Mouse (Mus musculus): ENCODE results near the gene Zdhhc17. TPM values are rescaled to one million over a fixed set of nuclear protein-coding genes. Genes with fewer than 3 reads are reported as not detected.

Gene Zdhhc17
- total and polyA plus RNA-seq, 3 experiments: 5.8 to 8.0 (median 7.3) TPM

DNA sequence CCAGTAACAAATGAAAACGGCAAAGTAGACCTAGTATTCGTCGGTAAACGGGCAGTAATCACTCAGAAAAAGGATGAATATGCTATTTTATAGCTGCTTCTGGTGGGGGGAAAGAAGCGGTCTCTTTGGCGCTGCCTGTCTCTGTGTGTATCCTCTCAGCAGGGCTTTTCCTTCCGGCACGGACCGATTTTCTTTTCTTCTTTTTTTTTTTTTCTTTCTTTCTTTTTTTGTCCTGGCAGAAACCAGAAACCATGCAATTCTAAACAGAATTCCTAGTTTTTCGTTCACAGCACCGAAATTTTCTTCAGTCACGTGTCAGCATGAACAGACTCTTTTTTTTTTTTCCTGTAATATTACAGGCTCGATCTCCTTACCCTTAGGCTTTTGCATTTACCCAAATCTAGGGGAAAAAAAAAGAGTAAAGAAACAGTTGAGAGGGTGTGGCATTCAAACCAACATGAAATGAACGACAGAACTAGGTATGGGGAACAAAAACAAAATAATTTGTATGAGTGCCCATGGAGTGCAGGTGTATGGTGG is 1.4 kb upstream of the Zdhhc17 start (continued):
- TF ChIP-seq USF1 (IDR thresholded peaks at IDR 0.05; ENCODE audit: low read depth, low read length): peak; percentile 30

DNA sequence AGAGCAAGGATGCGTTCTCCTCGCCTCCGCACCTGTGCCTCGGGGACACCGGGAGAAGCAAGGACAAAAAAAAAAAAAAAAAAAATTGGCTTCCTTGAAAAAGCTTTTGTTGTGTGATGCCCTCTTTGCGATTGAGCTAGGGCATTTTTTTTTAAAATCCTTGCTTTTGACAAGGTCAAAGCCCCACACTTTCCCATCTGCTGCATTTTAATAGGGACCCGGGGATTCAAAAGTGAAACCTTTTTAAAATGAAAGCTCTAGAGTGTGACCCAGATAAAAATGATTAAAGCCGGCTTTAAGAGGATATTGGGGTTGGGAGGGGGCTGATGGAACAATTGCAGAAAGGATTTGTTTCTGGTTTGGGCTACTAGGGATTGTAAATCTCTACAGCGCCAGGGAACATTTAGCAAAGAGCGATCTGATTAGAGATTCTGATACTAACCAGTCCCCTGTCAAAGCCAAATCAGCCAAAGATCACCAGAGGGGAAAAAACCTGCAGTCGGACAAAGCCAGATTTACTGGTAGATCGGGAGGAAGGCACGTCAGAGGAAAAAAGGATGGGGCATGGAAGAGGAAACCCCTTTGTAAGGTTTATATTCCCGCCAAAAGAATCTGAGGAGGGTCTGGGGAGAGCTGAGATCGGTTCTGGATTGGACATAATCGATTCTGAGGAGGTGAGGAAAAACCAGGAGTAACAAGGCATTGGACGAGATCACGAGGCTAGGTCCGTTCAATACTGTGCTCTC is 713 bp upstream of the Zdhhc17 start:
- Histone ChIP-seq H3K9ac (ENCODE audit: insufficient read depth, low read depth) (peak overlapping the region; percentile 92), H3K4me1 (ENCODE audit: control insufficient read depth in 1 of 2, insufficient read depth in 2 of 2) (peaks cover 2 to 20% of the 10 kb centered on the region in 2 experiments; a peak in 3 of 4 replicates), H3K4me3 (replicated peaks in 1 of 3; ENCODE audit: low read depth in 2 of 3, low read length in 2 of 3, poor library complexity in 1 of 3) (peak overlapping the region; percentile 41 to 82 (median 77)), H3K9me3 (replicated peaks; ENCODE audit: low read length) (no peaks in the 10 kb centered on the region), H3K27me3 (replicated peaks) (peaks cover 8% of the 10 kb centered on the region), H3K79me2 (replicated peaks; ENCODE audit: control insufficient read depth, extremely low read depth, insufficient read depth, poor library complexity, severe bottlenecking) (peaks cover 8% of the 10 kb centered on the region; the same call in 1 of the 2 replicates), H3K4me2 (ENCODE audit: insufficient read depth, low read depth, poor library complexity, severe bottlenecking) (peak overlapping the region; percentile 100), H3K36me3 (replicated peaks in 1 of 2; ENCODE audit: control insufficient read depth in 1 of 2, insufficient read depth in 1 of 2, low read length in 1 of 2) (peaks cover 0 to 1% of the 10 kb centered on the region in 2 experiments), H3K27ac (ENCODE audit: insufficient read depth, low read depth) (peak overlapping the region; percentile 60; the same call in 1 of the 2 replicates)
- dilution Hi-C loops (cut with MboI; ENCODE audit: extremely low pct_ligation_motif_present, extremely low pct_unique_long_range_greater_than_20kb, low sequenced_read_pairs): no loop called here
- in situ Hi-C loops (cut with MboI; ENCODE audit: low pct_ligation_motif_present, low pct_unique_long_range_greater_than_20kb, low sequenced_read_pairs): no loop called here
- TF ChIP-seq RCOR1 (conservative IDR thresholded peaks at IDR 0.05; ENCODE audit: low read depth, low read length): no peak
- no peak for TF ChIP-seq CTCF (conservative IDR thresholded peaks at IDR 0.05 in 1 of 2, IDR thresholded peaks at IDR 0.05 in 1 of 2; ENCODE audit: low read depth in 2 of 2, low read length in 2 of 2)
- no peak for TF ChIP-seq MXI1 (IDR thresholded peaks at IDR 0.05; ENCODE audit: low read depth, low read length)
- no peak for TF ChIP-seq HCFC1 (IDR thresholded peaks at IDR 0.05; ENCODE audit: low read depth, low read length)
- peak; percentile 11; the same call in 1 of the 2 replicates for TF ChIP-seq EP300 (IDR thresholded peaks at IDR 0.05; ENCODE audit: low read length)
- TF ChIP-seq ZNF384 (IDR thresholded peaks at IDR 0.05; ENCODE audit: low read depth, low read length): peak; percentile 82
- TF ChIP-seq MEF2A (IDR thresholded peaks at IDR 0.05; ENCODE audit: borderline replicate concordance, low read depth, low read length): no peak
- TF ChIP-seq TBP (conservative IDR thresholded peaks at IDR 0.05; ENCODE audit: low read depth, low read length): no peak
- TF ChIP-seq POLR2A (IDR thresholded peaks at IDR 0.05; ENCODE audit: low read depth, low read length): no peak
- no peak for TF ChIP-seq CHD1 (IDR thresholded peaks at IDR 0.05; ENCODE audit: low read depth, low read length)
- peak; percentile 24 for DNase-seq (ENCODE audit: extremely low read depth)

DNA sequence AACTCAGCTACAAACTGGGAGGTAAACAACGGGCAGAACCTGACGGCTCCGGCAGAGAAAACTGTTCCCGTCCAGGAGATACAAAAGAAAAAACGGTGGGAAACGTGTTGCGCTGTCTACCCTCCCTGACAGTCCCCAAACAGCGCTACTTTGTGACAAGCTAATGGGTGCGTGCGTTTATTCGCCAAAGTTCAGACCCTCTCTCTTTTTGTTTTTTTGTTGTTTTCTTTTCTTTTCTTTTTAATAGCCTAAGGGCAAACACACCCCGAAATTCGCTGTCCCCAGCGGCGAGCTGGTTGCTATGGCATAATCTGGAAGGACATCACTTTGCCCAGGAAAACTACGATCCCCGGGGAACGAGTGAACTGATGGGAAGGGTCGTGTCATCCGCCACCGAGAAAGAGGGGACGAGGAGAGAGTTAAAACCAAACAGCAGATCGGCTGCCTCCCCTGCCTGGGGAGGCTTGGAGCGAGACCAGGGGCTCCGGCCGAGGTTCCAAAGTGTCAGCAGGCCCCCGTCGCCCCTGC is 763 bp downstream of the Zdhhc17 start:
- Histone ChIP-seq H3K4me1 (ENCODE audit: control insufficient read depth in 1 of 2, insufficient read depth in 2 of 2) (peaks cover 2 to 22% of the 10 kb centered on the region in 2 experiments; a peak in 3 of 4 replicates), H3K9me3 (replicated peaks; ENCODE audit: low read length) (no peaks in the 10 kb centered on the region), H3K27me3 (replicated peaks) (peaks cover 8% of the 10 kb centered on the region), H3K36me3 (replicated peaks in 1 of 2; ENCODE audit: control insufficient read depth in 1 of 2, insufficient read depth in 1 of 2, low read length in 1 of 2) (peaks cover 0 to 8% of the 10 kb centered on the region in 2 experiments), H3K27ac (ENCODE audit: insufficient read depth, low read depth) (no peak overlapping the region), H3K79me2 (replicated peaks; ENCODE audit: control insufficient read depth, extremely low read depth, insufficient read depth, poor library complexity, severe bottlenecking) (peaks cover 14% of the 10 kb centered on the region), H3K4me2 (ENCODE audit: insufficient read depth, low read depth, poor library complexity, severe bottlenecking) (peak overlapping the region; percentile 70), H3K4me3 (replicated peaks in 1 of 3; ENCODE audit: low read depth in 2 of 3, low read length in 2 of 3, poor library complexity in 1 of 3) (peak overlapping the region; percentile 77 to 85 (median 82)), H3K9ac (ENCODE audit: insufficient read depth, low read depth) (peak overlapping the region; percentile 92)
- dilution Hi-C loops (cut with MboI; ENCODE audit: extremely low pct_ligation_motif_present, extremely low pct_unique_long_range_greater_than_20kb, low sequenced_read_pairs) (no loop called here), in situ Hi-C loops (cut with MboI; ENCODE audit: low pct_ligation_motif_present, low pct_unique_long_range_greater_than_20kb, low sequenced_read_pairs) (no loop called here)
- peak; percentile 16 for DNase-seq (ENCODE audit: extremely low read depth)
- TF ChIP-seq NRF1 (IDR thresholded peaks at IDR 0.05; ENCODE audit: low read depth, low read length) (no peak), CHD2 (IDR thresholded peaks at IDR 0.05; ENCODE audit: low read length) (no peak), MXI1 (IDR thresholded peaks at IDR 0.05; ENCODE audit: low read depth, low read length) (peak; percentile 22; the same call in 1 of the 2 replicates), TBP (conservative IDR thresholded peaks at IDR 0.05; ENCODE audit: low read depth, low read length) (no peak), TCF12 (IDR thresholded peaks at IDR 0.05; ENCODE audit: low read depth, low read length) (no peak)
